Mouse (Mus musculus) MEL (cell line): Measurements from ENCODE around the gene Bckdhb. TPM values are rescaled to one million over a fixed set of nuclear protein-coding genes. Genes with fewer than 3 reads are reported as not detected.

Experiments used
- DNase-seq: peaks from one replicate; pipeline ENCODE4 v3.0.0; 2011; ENCODE audit warnings: low read depth, low spot score
- H3K27ac ChIP-seq: 2 replicates; pipeline ENCODE4 v1.5.1; 2012; ENCODE audit warnings: low read depth, mild to moderate bottlenecking, control low read depth, low read length, moderate library complexity; ENCODE audit not compliant: control insufficient read depth
- H3K27me3 ChIP-seq, 2 experiments: fragments of 150-350 bp in 1 of 2; sonication (generic) in 1 of 2; 2 replicates each; pipeline ENCODE4 v1.6.1; 2012; ENCODE audit warnings: low read length in 2 of 2, mild to moderate bottlenecking in 2 of 2, improper control_type of control experiment in 1 of 2, moderate library complexity in 1 of 2; ENCODE audit not compliant: insufficient read depth in 2 of 2, control insufficient read depth in 1 of 2
- H3K36me3 ChIP-seq, 2 experiments: 2 replicates each; pipeline ENCODE4 v1.6.1; 2012 to 2014; ENCODE audit warnings: low read length in 2 of 2, improper control_type of control experiment in 1 of 2, inconsistent platforms in 1 of 2, mild to moderate bottlenecking in 1 of 2; ENCODE audit not compliant: insufficient read depth in 2 of 2, control insufficient read depth in 1 of 2
- H3K4me1 ChIP-seq, 2 experiments: fragments of 150-350 bp in 1 of 2; sonication (generic) in 1 of 2; 2 replicates each; pipeline ENCODE4 v1.6.1; 2012; ENCODE audit warnings: low read length in 2 of 2, improper control_type of control experiment in 1 of 2, mild to moderate bottlenecking in 1 of 2; ENCODE audit not compliant: insufficient read depth in 2 of 2, control insufficient read depth in 1 of 2
- H3K4me3 ChIP-seq, 2 experiments: fragments of 150-350 bp in 1 of 2; sonication (generic) in 1 of 2; 2 replicates each; pipeline ENCODE4 v1.5.1; 2012; ENCODE audit warnings: low read depth in 2 of 2, low read length in 2 of 2, mild to moderate bottlenecking in 2 of 2, moderate library complexity in 2 of 2, control low read depth in 1 of 2, improper control_type of control experiment in 1 of 2; ENCODE audit not compliant: control insufficient read depth in 1 of 2, insufficient read depth in 1 of 2
- H3K79me2 ChIP-seq: 2 replicates; pipeline ENCODE4 v1.6.1; 2012; ENCODE audit warnings: mild to moderate bottlenecking, low read length, moderate library complexity; ENCODE audit not compliant: control insufficient read depth, poor library complexity, insufficient read depth
- H3K9ac ChIP-seq: 2 replicates; pipeline ENCODE4 v1.6.1; 2012; ENCODE audit warnings: low read depth, mild to moderate bottlenecking, control low read depth, low read length, moderate library complexity; ENCODE audit not compliant: control insufficient read depth, poor library complexity, severe bottlenecking
- H3K9me3 ChIP-seq: fragments of 150-350 bp; sonication (generic); replicated peaks from 2 replicates; pipeline ENCODE4 v1.6.1; 2012; ENCODE audit warnings: mild to moderate bottlenecking, low read length, improper control_type of control experiment, moderate library complexity; ENCODE audit not compliant: insufficient read depth
- BHLHE40 ChIP-seq: IDR thresholded peaks from 2 replicates; pipeline ENCODE4 v1.6.1; 2012; ENCODE audit warnings: low read depth, mild to moderate bottlenecking, inconsistent platforms, low read length, improper control_type of control experiment, borderline replicate concordance
- CHD2 ChIP-seq: IDR thresholded peaks from 2 replicates; pipeline ENCODE4 v1.6.1; 2011; ENCODE audit warnings: low read length, improper control_type of control experiment
- CTCF ChIP-seq, 3 experiments: IDR thresholded peaks in 2 of 3; conservative IDR thresholded peaks in 1 of 3; 2 replicates each; pipeline ENCODE4 v1.5.1; 2011 to 2012; ENCODE audit warnings: low read length in 3 of 3, low read depth in 2 of 3, mild to moderate bottlenecking in 2 of 3, improper control_type of control experiment in 1 of 3, inconsistent platforms in 1 of 3, mixed read lengths in 1 of 3, moderate library complexity in 1 of 3; ENCODE audit not compliant: control insufficient read depth in 1 of 3, insufficient read depth in 1 of 3, poor library complexity in 1 of 3, severe bottlenecking in 1 of 3
- E2F4 ChIP-seq: IDR thresholded peaks from 2 replicates; pipeline ENCODE4 v1.6.1; 2011; ENCODE audit warnings: low read depth, low read length, improper control_type of control experiment, borderline replicate concordance
- ELF1 ChIP-seq: IDR thresholded peaks from 2 replicates; pipeline ENCODE4 v1.6.1; 2014; ENCODE audit warnings: low read depth, mild to moderate bottlenecking, inconsistent platforms, low read length, improper control_type of control experiment, moderate library complexity
- GABPA ChIP-seq: IDR thresholded peaks from 2 replicates; pipeline ENCODE4 v1.6.1; 2012; ENCODE audit warnings: low read depth, mild to moderate bottlenecking, inconsistent platforms, low read length, improper control_type of control experiment, moderate library complexity
- GATA1 ChIP-seq: IDR thresholded peaks from 2 replicates; pipeline ENCODE4 v1.6.1; 2011; ENCODE audit warnings: low read depth, low read length, improper control_type of control experiment
- HCFC1 ChIP-seq: IDR thresholded peaks from 2 replicates; pipeline ENCODE4 v1.6.1; 2012; ENCODE audit warnings: low read depth, mild to moderate bottlenecking, inconsistent platforms, low read length, improper control_type of control experiment, moderate library complexity
- JUND ChIP-seq: IDR thresholded peaks from 2 replicates; pipeline ENCODE4 v1.6.1; 2011; ENCODE audit warnings: low read depth, mild to moderate bottlenecking, improper control_type of control experiment, low read length
- KAT2A ChIP-seq: conservative IDR thresholded peaks from 2 replicates; pipeline ENCODE4 v1.6.1; 2012; ENCODE audit warnings: low read depth, low read length, improper control_type of control experiment, inconsistent platforms
- MAX ChIP-seq: IDR thresholded peaks from 2 replicates; pipeline ENCODE4 v1.6.1; 2011; ENCODE audit warnings: low read length, improper control_type of control experiment
- MEF2A ChIP-seq: IDR thresholded peaks from 2 replicates; pipeline ENCODE4 v1.6.1; 2014; ENCODE audit warnings: low read depth, mild to moderate bottlenecking, inconsistent platforms, low read length, improper control_type of control experiment; ENCODE audit not compliant: poor library complexity, insufficient replicate concordance, severe bottlenecking; ENCODE audit errors: extremely low read depth
- MXI1 ChIP-seq: IDR thresholded peaks from 2 replicates; pipeline ENCODE4 v1.6.1; 2011; ENCODE audit warnings: mild to moderate bottlenecking, low read depth, low read length, improper control_type of control experiment
- MYB ChIP-seq: IDR thresholded peaks from 2 replicates; pipeline ENCODE4 v1.6.1; 2011; ENCODE audit warnings: mild to moderate bottlenecking, low read depth, low read length, improper control_type of control experiment
- NRF1 ChIP-seq: IDR thresholded peaks from 2 replicates; pipeline ENCODE4 v1.6.1; 2014; ENCODE audit warnings: low read depth, mild to moderate bottlenecking, inconsistent platforms, low read length, improper control_type of control experiment, moderate library complexity; ENCODE audit not compliant: poor library complexity, insufficient read depth, severe bottlenecking
- POLR2AphosphoS5 ChIP-seq: IDR thresholded peaks from 2 replicates; pipeline ENCODE4 v1.6.1; 2012; ENCODE audit warnings: low read depth, borderline replicate concordance, mild to moderate bottlenecking, inconsistent platforms, low read length, moderate library complexity, mixed read lengths
- RAD21 ChIP-seq: IDR thresholded peaks from 2 replicates; pipeline ENCODE4 v1.6.1; 2011; ENCODE audit warnings: mild to moderate bottlenecking, low read depth, low read length, improper control_type of control experiment
- SMC3 ChIP-seq: IDR thresholded peaks from 2 replicates; pipeline ENCODE4 v1.6.1; 2011; ENCODE audit warnings: low read depth, low read length, improper control_type of control experiment
- TCF12 ChIP-seq: IDR thresholded peaks from 2 replicates; pipeline ENCODE4 v1.6.1; 2014; ENCODE audit warnings: low read depth, mild to moderate bottlenecking, inconsistent platforms, low read length, improper control_type of control experiment, moderate library complexity
- UBTF ChIP-seq: IDR thresholded peaks from 2 replicates; pipeline ENCODE4 v1.6.1; 2012; ENCODE audit warnings: low read depth, mild to moderate bottlenecking, inconsistent platforms, low read length, improper control_type of control experiment, moderate library complexity, borderline replicate concordance; ENCODE audit not compliant: insufficient read depth
- USF1 ChIP-seq: IDR thresholded peaks from 2 replicates; pipeline ENCODE4 v1.6.1; 2014; ENCODE audit warnings: low read depth, mild to moderate bottlenecking, inconsistent platforms, low read length, improper control_type of control experiment, moderate library complexity
- ZC3H11A ChIP-seq: IDR thresholded peaks from 2 replicates; pipeline ENCODE4 v1.6.1; 2012; ENCODE audit warnings: low read depth, mild to moderate bottlenecking, inconsistent platforms, low read length, improper control_type of control experiment
- ZKSCAN1 ChIP-seq: IDR thresholded peaks from 2 replicates; pipeline ENCODE4 v1.6.1; 2012; ENCODE audit warnings: low read depth, mild to moderate bottlenecking, inconsistent platforms, low read length, improper control_type of control experiment, moderate library complexity
- ZMIZ1 ChIP-seq: IDR thresholded peaks from 2 replicates; pipeline ENCODE4 v1.6.1; 2012; ENCODE audit warnings: low read depth, mild to moderate bottlenecking, inconsistent platforms, low read length, improper control_type of control experiment, moderate library complexity
- polyA plus RNA-seq, 2 experiments: library from polyadenylated mRNA; stranded (reverse) in 1 of 2; unstranded in 1 of 2; fragments of >175 nt in 1 of 2; fragments of >200 nt in 1 of 2; gene quantifications; 2 replicates each; pipeline versions ENCODE4 v1.2.1 to v1.2.4; 2012; ENCODE audit warnings: low replicate concordance in 2 of 2, low read depth in 1 of 2; ENCODE audit not compliant: insufficient read length in 2 of 2, insufficient read depth in 1 of 2, missing spikeins in 1 of 2
- total RNA-seq: library from RNA; depleted of rRNA; stranded (reverse); fragments of 300-350 nt; gene quantifications from 2 replicates; pipeline ENCODE4 v1.2.3, GENCODE M21; 2012

The Bckdhb gene
- total and polyA plus RNA-seq, 3 experiments, result 15.9 to 26.6 TPM; not detected in 1

DNA sequence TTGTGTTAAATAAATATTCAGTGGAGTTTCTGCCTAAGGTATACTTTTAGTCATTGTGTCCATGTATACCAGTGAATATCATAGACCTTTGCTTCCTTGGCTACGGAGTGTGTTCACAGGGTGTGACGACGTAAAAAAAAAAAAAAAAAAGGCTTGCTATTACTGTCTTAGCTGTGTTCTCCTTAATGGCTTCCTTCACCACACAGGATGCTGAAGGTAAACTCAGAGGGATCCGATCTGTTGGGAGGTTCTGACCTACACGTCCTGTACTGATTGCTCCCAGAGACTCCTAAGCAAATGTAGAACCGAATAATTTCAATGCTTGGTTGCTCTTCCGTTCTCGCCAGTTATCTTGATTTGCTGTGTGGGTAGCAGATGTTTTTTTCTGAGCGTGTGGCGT lies 38.4 kb downstream of the Bckdhb start:
- TF ChIP-seq ELF1 (no peak), POLR2AphosphoS5 (no peak), RAD21 (no peak), MAX (no peak), KAT2A (no peak), ZC3H11A (no peak), NRF1 (no peak), BHLHE40 (no peak), CHD2 (no peak), MXI1 (no peak), GABPA (no peak), MYB (no peak), CTCF (IDR thresholded peaks at IDR 0.05 in 2 of 3, conservative IDR thresholded peaks at IDR 0.05 in 1 of 3; ENCODE audit: control insufficient read depth in 1 of 3, insufficient read depth in 1 of 3, low read depth in 2 of 3, low read length in 3 of 3, poor library complexity in 1 of 3, severe bottlenecking in 1 of 3) (no peak), GATA1 (no peak), USF1 (no peak), E2F4 (no peak), TCF12 (no peak), MEF2A (no peak), SMC3 (no peak)
- TF ChIP-seq, all 39 proteins: peak for 0
- no peak overlapping the region for H3K9ac ChIP-seq
- no peak for DNase-seq
- no peak overlapping the region for H3K4me3 ChIP-seq
- H3K4me1 ChIP-seq, result no peaks in the 10 kb centered on the region
- H3K36me3 ChIP-seq, result no peaks in the 10 kb centered on the region
- no peaks in the 10 kb centered on the region for H3K9me3 ChIP-seq
- no peaks in the 10 kb centered on the region for H3K27me3 ChIP-seq
- H3K79me2 ChIP-seq, result no peaks in the 10 kb centered on the region
- no peak overlapping the region for H3K27ac ChIP-seq

GRCm38 (mm10) chr9:83964376-83964775 lies 39.4 kb downstream of the Bckdhb start:
- Histone ChIP-seq H3K27ac (no peak overlapping the region), H3K4me3 (no peak overlapping the region), H3K27me3 (no peaks in the 10 kb centered on the region), H3K9me3 (no peaks in the 10 kb centered on the region), H3K4me1 (no peaks in the 10 kb centered on the region), H3K9ac (no peak overlapping the region), H3K79me2 (no peaks in the 10 kb centered on the region), H3K36me3 (no peaks in the 10 kb centered on the region)
- DNase-seq, result no peak
- TF ChIP-seq CHD2 (no peak), HCFC1 (no peak), POLR2AphosphoS5 (no peak), ZC3H11A (no peak), UBTF (no peak), JUND (no peak), KAT2A (no peak), RAD21 (no peak), MAX (no peak), ZMIZ1 (no peak), ZKSCAN1 (no peak)
